Mouse (Mus musculus): ENCODE data around the gene Ggt7.

DNA sequence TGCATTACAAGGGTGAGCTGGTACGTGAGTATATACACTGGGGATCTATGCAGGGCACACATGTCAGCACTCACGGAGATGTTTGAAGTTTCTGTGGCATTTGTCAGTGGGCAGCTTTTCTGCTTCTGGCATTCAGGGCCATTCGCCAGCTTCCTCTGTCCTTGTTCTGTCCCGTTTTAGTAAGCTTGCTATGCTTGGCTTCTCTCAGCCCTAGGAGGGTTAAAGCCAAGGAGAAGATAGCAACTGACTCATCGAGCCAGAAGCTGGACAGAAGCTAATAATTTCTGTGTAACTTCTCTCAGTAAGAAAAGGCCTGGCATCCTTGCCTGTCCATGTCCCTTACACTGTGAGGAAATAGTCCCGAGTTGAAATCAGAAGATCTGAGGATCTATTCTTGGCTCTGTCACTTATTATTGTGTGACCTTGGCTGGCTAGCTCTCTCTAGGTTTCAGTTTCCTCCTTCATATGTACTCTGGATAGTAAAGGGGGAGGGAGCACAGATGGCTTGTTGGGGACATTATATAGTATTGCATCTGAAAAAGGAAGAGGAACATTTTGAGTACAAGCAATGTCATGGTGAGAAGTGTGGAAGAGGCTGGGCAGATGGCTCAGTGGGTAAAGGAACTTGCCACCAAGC lies 22.9 kb upstream of the Ggt7 start:
- TF ChIP-seq POLR2A (IDR thresholded peaks at IDR 0.05; ENCODE audit: low read depth, low read length) = no peak
- TF ChIP-seq CTCF (IDR thresholded peaks at IDR 0.05; ENCODE audit: extremely low read depth, insufficient read length, insufficient replicate concordance, low read depth, low read length) = no peak
